Mouse (Mus musculus): ENCODE results near the gene H2-DMb2.

DNA sequence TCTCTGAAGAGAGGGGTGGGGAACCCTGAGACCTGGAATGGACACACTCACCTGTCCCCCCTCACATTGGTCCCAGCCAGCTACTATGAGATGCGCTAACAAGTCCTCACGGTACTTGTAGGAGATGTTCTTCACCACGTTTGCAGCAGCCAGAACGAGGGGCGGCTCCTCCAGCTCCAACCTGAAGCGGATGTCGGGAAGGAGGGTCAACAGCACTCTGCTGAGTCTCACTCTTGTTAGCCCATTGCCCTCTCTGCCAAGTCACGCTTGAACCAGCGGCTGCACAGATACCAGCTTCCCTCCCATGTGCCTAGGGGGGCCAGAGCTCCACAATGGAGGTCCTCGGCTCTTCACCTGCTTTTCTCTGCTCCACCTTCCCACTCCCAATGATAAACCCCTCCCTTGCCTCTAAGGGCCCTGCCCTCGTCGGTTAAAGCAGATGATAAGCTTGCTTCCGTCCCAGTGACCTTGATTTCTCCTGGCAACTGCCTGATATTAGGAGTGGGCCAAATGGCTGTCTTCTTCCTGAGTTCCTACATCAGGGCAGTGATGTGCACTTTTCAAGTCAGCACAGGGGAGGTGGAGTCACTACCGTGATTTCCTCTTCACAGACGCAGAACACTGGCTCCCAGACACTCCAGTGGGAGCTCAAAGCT lies 40.6 kb downstream of the H2-DMb2 start:
- no peak for TF ChIP-seq CTCF (IDR thresholded peaks at IDR 0.05; ENCODE audit: low read depth, low read length)
- no peak for TF ChIP-seq POLR2A (IDR thresholded peaks at IDR 0.05; ENCODE audit: insufficient read depth, low read length)
- no peak for TF ChIP-seq EP300 (IDR thresholded peaks at IDR 0.05; ENCODE audit: insufficient read depth, low read depth, low read length)

Data from ES-Bruce4 (cell line).